Mouse (Mus musculus): ENCODE results near the gene Xirp1. TPM values are rescaled to one million over a fixed set of nuclear protein-coding genes. Genes with fewer than 3 reads are reported as not detected.
A peak's percentile ranks its signal among the peaks of the same experiment; 100 is the strongest.

The Xirp1 gene
- polyA plus RNA-seq, 1 experiment from 2014 or later, result not detected

DNA sequence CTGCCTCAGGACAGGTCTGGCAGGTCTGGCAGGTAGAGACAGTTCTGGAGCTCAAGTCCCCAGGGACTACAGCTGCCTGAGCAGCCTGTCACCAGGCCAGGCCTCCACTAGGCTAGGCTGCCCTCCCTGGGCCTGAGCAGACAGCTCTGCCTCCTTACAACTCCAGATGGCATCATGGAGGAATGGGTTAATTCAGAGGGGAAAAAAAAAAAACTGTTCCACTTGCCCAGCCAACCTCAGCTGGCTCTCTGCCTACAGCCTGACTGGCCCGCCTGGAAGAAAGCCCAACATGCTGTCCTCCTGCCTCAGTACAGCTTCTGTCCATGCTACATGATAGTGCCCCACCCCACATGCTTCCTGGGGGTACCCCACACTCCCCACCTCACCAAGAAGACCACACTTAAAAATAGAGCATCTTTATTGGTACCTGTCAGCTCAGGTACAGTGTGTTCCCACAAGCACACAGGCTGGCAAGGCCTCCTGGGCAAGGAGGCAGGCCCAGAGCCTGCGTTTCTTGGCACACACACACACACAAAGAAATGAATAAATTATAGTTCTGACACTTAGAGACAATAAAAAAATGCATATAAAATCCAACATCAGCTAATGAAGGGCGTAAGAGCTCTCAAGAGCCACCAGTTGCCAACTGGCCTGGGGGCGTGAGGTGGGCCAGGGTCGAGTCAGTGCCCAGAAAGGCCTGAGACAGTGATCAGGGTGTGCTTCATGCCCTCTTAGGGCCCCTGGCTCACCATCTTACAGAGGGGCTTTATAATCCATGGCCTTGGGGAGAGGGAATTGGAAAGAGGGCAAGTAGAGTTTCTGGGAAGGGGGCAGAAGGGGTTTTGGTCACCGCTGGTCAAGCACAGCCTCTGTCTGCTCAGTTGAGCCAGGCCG lies 52.4 kb downstream of the Xirp1 start:
- Histone ChIP-seq H3K9me3 (ENCODE audit: control insufficient read depth, low read length) (no peaks in the 10 kb centered on the region), H3K9ac (replicated peaks; ENCODE audit: low read depth, low read length) (no peak overlapping the region), H3K36me3 (ENCODE audit: control insufficient read depth, insufficient read depth) (no peaks in the 10 kb centered on the region), H3K4me2 (ENCODE audit: low read length) (no peak overlapping the region), H3K27ac (ENCODE audit: low read length) (peak overlapping the region; percentile 82), H3K4me1 (replicated peaks; ENCODE audit: control insufficient read depth, insufficient read depth, low read length) (peaks cover 27% of the 10 kb centered on the region), H3K4me3 (replicated peaks; ENCODE audit: low read length) (no peak overlapping the region), H3K27me3 (replicated peaks; ENCODE audit: control insufficient read depth, insufficient read depth, low read length) (no peaks in the 10 kb centered on the region)
- WGBS, result 51% methylated on average over 7 of the region's 7 CpGs
- peak; percentile 81 for ATAC-seq

DNA sequence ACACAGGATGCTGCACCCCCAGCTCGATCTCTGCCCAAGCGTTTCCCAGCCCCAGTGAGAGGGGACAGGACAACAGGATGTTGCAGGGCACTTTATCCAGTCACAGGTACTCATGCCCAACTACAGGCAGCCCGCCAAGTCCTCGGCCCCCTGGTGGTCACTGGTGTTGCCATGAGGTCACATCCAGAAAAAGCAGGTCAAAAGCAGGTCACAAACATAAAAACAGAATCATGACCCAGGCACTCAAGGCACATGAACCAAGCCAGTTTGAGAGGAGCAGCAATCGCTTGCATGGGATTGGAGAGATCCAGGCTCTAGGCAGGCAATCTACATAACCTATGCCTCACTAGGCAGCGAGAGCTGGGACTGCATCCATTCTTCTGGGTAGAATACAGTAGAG lies 53.2 kb downstream of the Xirp1 start:
- peak; percentile 21; the same call in 1 of the 2 replicates for ATAC-seq

DNA sequence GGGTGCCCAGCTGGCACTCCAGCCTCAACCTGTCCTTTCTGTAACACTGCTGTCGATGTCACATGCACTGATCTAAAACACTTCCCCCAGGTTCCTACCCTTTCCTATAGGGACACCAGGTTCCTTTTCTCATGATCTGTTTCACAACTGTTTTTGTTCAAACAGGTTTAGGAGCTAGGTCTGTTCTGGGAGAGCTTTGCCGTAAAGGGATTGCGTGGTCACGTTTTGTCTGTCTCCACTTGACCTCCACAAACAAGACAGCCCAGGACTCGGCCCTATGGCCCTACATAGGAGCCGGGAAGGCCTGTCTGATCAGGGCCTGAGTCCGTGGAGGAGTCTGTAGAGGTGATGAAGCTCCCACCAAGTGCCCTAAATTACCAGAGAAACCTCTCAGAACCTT lies 53.6 kb downstream of the Xirp1 start:
- Histone ChIP-seq H3K27ac (ENCODE audit: low read length) (no peak overlapping the region), H3K4me3 (replicated peaks; ENCODE audit: low read length) (no peak overlapping the region), H3K9ac (replicated peaks; ENCODE audit: low read depth, low read length) (no peak overlapping the region), H3K27me3 (replicated peaks; ENCODE audit: control insufficient read depth, insufficient read depth, low read length) (no peaks in the 10 kb centered on the region), H3K4me2 (ENCODE audit: low read length) (no peak overlapping the region), H3K36me3 (ENCODE audit: control insufficient read depth, insufficient read depth) (no peaks in the 10 kb centered on the region), H3K4me1 (replicated peaks; ENCODE audit: control insufficient read depth, insufficient read depth, low read length) (peaks cover 27% of the 10 kb centered on the region), H3K9me3 (ENCODE audit: control insufficient read depth, low read length) (no peaks in the 10 kb centered on the region)
- ATAC-seq, result no peak
- 86% methylated on average over 7 of the region's 7 CpGs for WGBS

More for the DNA sequence above, 53.2 kb downstream of the Xirp1 start:
- H3K27ac ChIP-seq (ENCODE audit: low read length), result peak overlapping the region; percentile 82
- H3K9ac ChIP-seq (replicated peaks; ENCODE audit: low read depth, low read length), result no peak overlapping the region
- no peaks in the 10 kb centered on the region for H3K27me3 ChIP-seq (replicated peaks; ENCODE audit: control insufficient read depth, insufficient read depth, low read length)
- H3K9me3 ChIP-seq (ENCODE audit: control insufficient read depth, low read length), result no peaks in the 10 kb centered on the region
- no peaks in the 10 kb centered on the region for H3K36me3 ChIP-seq (ENCODE audit: control insufficient read depth, insufficient read depth)
- 39% methylated on average over 6 of the region's 6 CpGs for WGBS
- H3K4me3 ChIP-seq (replicated peaks; ENCODE audit: low read length), result no peak overlapping the region
- H3K4me2 ChIP-seq (ENCODE audit: low read length), result no peak overlapping the region
- peaks cover 27% of the 10 kb centered on the region for H3K4me1 ChIP-seq (replicated peaks; ENCODE audit: control insufficient read depth, insufficient read depth, low read length)

DNA sequence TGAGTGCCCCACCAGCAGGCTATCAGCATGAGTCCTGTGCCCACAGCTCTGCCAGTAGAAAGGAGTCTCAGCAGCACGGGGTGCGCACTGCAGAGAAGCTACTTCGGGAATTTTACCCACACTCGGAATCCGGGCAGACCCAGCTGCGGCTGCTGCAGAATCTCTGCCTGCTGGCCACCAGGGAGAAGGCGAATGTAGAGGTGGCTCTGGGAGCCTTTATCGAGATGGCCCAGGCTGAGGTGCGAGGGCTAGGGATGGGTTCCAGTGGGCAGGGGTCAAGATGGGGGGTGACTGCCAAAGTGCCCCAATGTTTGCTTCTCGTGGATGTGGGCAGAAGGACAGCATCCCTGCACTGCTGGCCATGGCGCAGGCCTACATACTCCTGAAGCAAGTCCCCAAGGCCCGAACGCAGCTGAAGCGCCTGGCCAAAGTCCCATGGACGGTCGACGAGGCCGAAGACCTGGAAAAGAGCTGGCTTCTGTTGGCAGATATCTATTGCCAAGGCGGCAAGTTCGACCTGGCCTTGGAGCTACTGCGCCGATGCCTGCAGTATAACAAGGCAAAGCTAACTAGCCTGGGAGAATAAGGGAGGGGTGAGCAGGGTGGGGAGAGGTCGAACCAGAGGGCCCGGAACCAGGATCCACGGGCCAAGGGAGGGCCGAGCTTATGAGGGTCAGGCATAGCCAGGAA lies 57.0 kb downstream of the Xirp1 start:
- no peak overlapping the region for H3K4me2 ChIP-seq (ENCODE audit: low read length)
- H3K9ac ChIP-seq (replicated peaks; ENCODE audit: low read depth, low read length), result no peak overlapping the region
- H3K27ac ChIP-seq (ENCODE audit: low read length), result no peak overlapping the region
- WGBS, result 86% methylated on average over 26 of the region's 26 CpGs
- no peaks in the 10 kb centered on the region for H3K36me3 ChIP-seq (ENCODE audit: control insufficient read depth, insufficient read depth)
- H3K27me3 ChIP-seq (replicated peaks; ENCODE audit: control insufficient read depth, insufficient read depth, low read length), result no peaks in the 10 kb centered on the region
- H3K9me3 ChIP-seq (ENCODE audit: control insufficient read depth, low read length), result no peaks in the 10 kb centered on the region
- ATAC-seq, result no peak
- peaks cover 18% of the 10 kb centered on the region for H3K4me1 ChIP-seq (replicated peaks; ENCODE audit: control insufficient read depth, insufficient read depth, low read length)
- no peak overlapping the region for H3K4me3 ChIP-seq (replicated peaks; ENCODE audit: low read length)

DNA sequence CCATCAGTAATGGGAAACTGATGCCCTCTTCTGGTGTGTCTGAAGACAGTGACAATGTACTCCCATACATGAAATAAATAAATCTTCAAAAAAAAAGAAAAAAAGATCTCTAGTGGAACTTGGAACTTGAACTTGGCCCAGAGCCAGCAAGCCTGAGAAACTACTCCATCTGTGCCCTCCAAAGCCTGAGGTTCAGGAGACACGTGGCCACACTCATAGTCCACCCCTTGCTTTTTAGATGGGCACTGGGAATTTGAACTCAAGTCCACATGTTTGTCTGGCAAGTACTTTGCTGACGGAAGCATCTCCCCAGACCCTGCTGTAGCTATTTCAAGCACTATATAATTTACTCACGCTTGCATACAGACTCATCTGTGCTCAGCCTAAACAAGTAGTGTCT lies 58.2 kb downstream of the Xirp1 start:
- Histone ChIP-seq H3K9me3 (ENCODE audit: control insufficient read depth, low read length) (no peaks in the 10 kb centered on the region), H3K9ac (replicated peaks; ENCODE audit: low read depth, low read length) (no peak overlapping the region), H3K36me3 (ENCODE audit: control insufficient read depth, insufficient read depth) (no peaks in the 10 kb centered on the region), H3K4me1 (replicated peaks; ENCODE audit: control insufficient read depth, insufficient read depth, low read length) (peaks cover 6% of the 10 kb centered on the region), H3K4me2 (ENCODE audit: low read length) (no peak overlapping the region), H3K27ac (ENCODE audit: low read length) (no peak overlapping the region), H3K27me3 (replicated peaks; ENCODE audit: control insufficient read depth, insufficient read depth, low read length) (no peaks in the 10 kb centered on the region), H3K4me3 (replicated peaks; ENCODE audit: low read length) (no peak overlapping the region)
- no peak for ATAC-seq
- 58% methylated on average over 3 of the region's 3 CpGs for WGBS

DNA sequence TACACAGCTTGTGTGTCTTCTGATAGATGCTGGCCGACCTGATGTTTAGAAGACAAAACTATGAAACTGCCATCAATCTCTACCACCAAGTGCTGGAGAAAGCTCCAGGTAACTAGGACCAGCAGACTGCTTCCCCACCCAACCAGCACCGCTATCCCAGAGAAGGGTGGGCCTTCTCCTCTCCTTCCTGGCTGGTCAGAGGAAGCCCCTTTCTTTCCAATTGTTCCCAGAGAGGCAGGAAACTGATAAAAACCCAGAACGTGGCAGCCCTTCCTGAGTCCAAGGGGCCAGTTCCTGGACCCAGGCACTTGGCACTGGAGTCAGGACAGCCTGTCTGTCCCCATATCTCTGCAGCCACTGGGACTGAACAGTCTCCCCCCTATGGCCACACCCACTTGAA lies 59.2 kb downstream of the Xirp1 start:
- WGBS, result 83% methylated on average over 3 of the region's 3 CpGs
- H3K4me2 ChIP-seq (ENCODE audit: low read length), result no peak overlapping the region
- H3K9ac ChIP-seq (replicated peaks; ENCODE audit: low read depth, low read length), result no peak overlapping the region
- no peak for ATAC-seq
- no peaks in the 10 kb centered on the region for H3K9me3 ChIP-seq (ENCODE audit: control insufficient read depth, low read length)
- no peak overlapping the region for H3K27ac ChIP-seq (ENCODE audit: low read length)
- H3K36me3 ChIP-seq (ENCODE audit: control insufficient read depth, insufficient read depth), result no peaks in the 10 kb centered on the region
- H3K4me1 ChIP-seq (replicated peaks; ENCODE audit: control insufficient read depth, insufficient read depth, low read length), result 0 out of 2 replicates have a peak, but pooled peaks cover 3% of the 10 kb centered on the region
- H3K27me3 ChIP-seq (replicated peaks; ENCODE audit: control insufficient read depth, insufficient read depth, low read length), result no peaks in the 10 kb centered on the region
- H3K4me3 ChIP-seq (replicated peaks; ENCODE audit: low read length), result no peak overlapping the region

Other genes with a start within 250 kb of the Xirp1 start
- gene Scn11a, start 198.1 kb downstream of the Xirp1 start, polyA plus RNA-seq (2015; fragmentation: Nextera tagmentation; extraction: Ambion mirVana), result 0.26 and 0.27 TPM in 2 replicates
- 85.2 and 89.8 TPM in 2 replicates for gene Wdr48, start 128.7 kb downstream of the Xirp1 start, polyA plus RNA-seq (2015; fragmentation: Nextera tagmentation; extraction: Ambion mirVana)
- gene Gorasp1, start 86.0 kb downstream of the Xirp1 start, polyA plus RNA-seq (2015; fragmentation: Nextera tagmentation; extraction: Ambion mirVana), result 23.8 and 30.4 TPM in 2 replicates
- gene Ttc21a, start 86.0 kb downstream of the Xirp1 start, polyA plus RNA-seq (2015; fragmentation: Nextera tagmentation; extraction: Ambion mirVana), result 0.37 and 0.76 TPM in 2 replicates
- 2.0 and 2.5 TPM in 2 replicates for gene Csrnp1, start 38.9 kb downstream of the Xirp1 start, polyA plus RNA-seq (2015; fragmentation: Nextera tagmentation; extraction: Ambion mirVana)
- 6.4 and 7.0 TPM in 2 replicates for gene Cx3cr1, start 46.3 kb upstream of the Xirp1 start, polyA plus RNA-seq (2015; fragmentation: Nextera tagmentation; extraction: Ambion mirVana)
- gene Ccr8, start 68.5 kb upstream of the Xirp1 start, polyA plus RNA-seq (2015; fragmentation: Nextera tagmentation; extraction: Ambion mirVana), result not detected in 2 replicates
- gene Slc25a38, start 86.8 kb upstream of the Xirp1 start, polyA plus RNA-seq (2015; fragmentation: Nextera tagmentation; extraction: Ambion mirVana), result 37.5 and 39.4 TPM in 2 replicates
- gene Rpsa, start 104.1 kb upstream of the Xirp1 start, polyA plus RNA-seq (2015; fragmentation: Nextera tagmentation; extraction: Ambion mirVana), result 953 and 1,017 TPM in 2 replicates
- gene Mobp, start 126.1 kb upstream of the Xirp1 start, polyA plus RNA-seq (2015; fragmentation: Nextera tagmentation; extraction: Ambion mirVana), result 0.13 TPM in 1 of 2 replicates, not detected in the other